16 mouse cellular contexts compared by ENCODE assay signal in the genomic region with DNA sequence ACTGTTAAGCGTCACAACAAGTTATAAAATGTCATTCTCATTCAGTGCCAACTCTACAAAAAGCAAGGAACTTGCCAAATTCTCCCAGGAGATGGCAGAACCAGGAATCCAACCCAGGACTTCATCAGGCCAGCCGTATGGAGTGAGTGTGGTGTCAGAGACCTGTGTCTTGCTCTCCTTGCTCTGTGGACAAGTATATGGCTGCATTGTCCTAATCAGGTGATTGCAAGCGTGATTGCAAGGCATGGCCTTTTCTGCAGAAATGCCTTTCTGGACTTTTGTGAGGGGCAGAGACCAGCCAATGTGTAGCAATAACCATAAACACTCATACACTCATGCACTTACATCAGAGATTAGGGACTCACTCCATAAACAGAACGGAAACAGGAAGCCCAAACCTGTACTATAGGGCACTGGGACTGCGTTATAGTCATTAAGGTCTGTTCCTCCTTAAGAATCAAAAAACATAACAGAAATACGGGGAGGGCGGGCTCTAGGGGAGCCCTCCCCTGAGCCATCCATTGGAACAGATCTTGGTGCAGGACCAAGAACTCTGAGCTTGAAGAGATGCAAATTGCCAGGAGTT. TPM values are rescaled to one million over a fixed set of nuclear protein-coding genes. Genes with fewer than 3 reads are reported as not detected.
A peak's percentile ranks its signal among the peaks of the same experiment; 100 is the strongest.
DNase-seq lines count a peak whose midpoint lies in the region; ATAC-seq and TF ChIP-seq lines count a peak whose summit lies in the region.
"Had no signal": no experiment of that assay in that cellular context is flagged by ENCODE, and none has a peak within 500 bp of the region (broad histone marks: within the 10 kb centered on the region; RNA-seq: fewer than 3 reads in every experiment).

No protein-coding gene starts in this region.

- H3K4me2 ChIP-seq in lung, embryonic 16.5 days (ENCODE audit: low read depth, low read length) = no peak overlapping the region
- 0 out of 2 replicates have a peak overlapping the region, but pooled peaks have one; percentile 23 for H3K4me2 ChIP-seq in liver, embryonic 13.5 days
- H3K4me2 ChIP-seq: limb, embryonic 13.5 days; neural tube, embryonic 13.5 days had no signal

- H3K27me3 ChIP-seq in lung, embryonic 16.5 days (ENCODE audit: control insufficient read depth, insufficient read depth, low read depth, low read length) = no peaks in the 10 kb centered on the region
- no peaks in the 10 kb centered on the region for H3K27me3 ChIP-seq in liver, embryonic 13.5 days
- H3K27me3 ChIP-seq in small intestine, adult 2 months (ENCODE audit: control insufficient read depth, insufficient read depth, low read length) = no peaks in the 10 kb centered on the region
- H3K27me3 ChIP-seq: limb, embryonic 13.5 days; neural tube, embryonic 13.5 days had no signal

- TF ChIP-seq POLR2A in small intestine, adult 2 months (IDR thresholded peaks at IDR 0.05; ENCODE audit: low read depth, low read length) = no peak

- H3K36me3 ChIP-seq in lung, embryonic 16.5 days (ENCODE audit: control insufficient read depth, insufficient read depth, low read length) = no peaks in the 10 kb centered on the region
- no peaks in the 10 kb centered on the region for H3K36me3 ChIP-seq in liver, embryonic 13.5 days
- no peaks in the 10 kb centered on the region for H3K36me3 ChIP-seq in small intestine, adult 2 months (ENCODE audit: control insufficient read depth, insufficient read depth, low read length)
- H3K36me3 ChIP-seq: limb, embryonic 13.5 days; neural tube, embryonic 13.5 days had no signal

- ATAC-seq in lung, embryonic 16.5 days (ENCODE audit: low read depth) = no peak
- 0 out of 2 replicates have a peak, but pooled peaks have one; percentile 13 for ATAC-seq in common myeloid progenitor, adult 5-6 weeks (replicated peaks; ENCODE audit: low read depth, poor library complexity, severe bottlenecking)
- no peak for ATAC-seq in liver, embryonic 13.5 days (ENCODE audit: low read depth)
- ATAC-seq: hindbrain, embryonic 16.5 days had no signal

- H3K4me3 ChIP-seq in lung, embryonic 16.5 days (ENCODE audit: low read length) = no peak overlapping the region
- no peak overlapping the region for H3K4me3 ChIP-seq in liver, embryonic 13.5 days (replicated peaks)
- no peak overlapping the region for H3K4me3 ChIP-seq in small intestine, adult 2 months (ENCODE audit: low read depth, low read length)
- H3K4me3 ChIP-seq: limb, embryonic 13.5 days; neural tube, embryonic 13.5 days had no signal

- TF ChIP-seq CTCF in small intestine, adult 2 months (IDR thresholded peaks at IDR 0.05; ENCODE audit: extremely low read depth, insufficient read length, insufficient replicate concordance, low read depth, low read length) = no peak

- peaks cover 33% of the 10 kb centered on the region for H3K4me1 ChIP-seq in lung, embryonic 16.5 days (replicated peaks; ENCODE audit: control insufficient read depth, insufficient read depth, low read length)
- H3K4me1 ChIP-seq in liver, embryonic 13.5 days (replicated peaks) = peaks cover 72% of the 10 kb centered on the region
- peaks cover 52% of the 10 kb centered on the region for H3K4me1 ChIP-seq in small intestine, adult 2 months (ENCODE audit: control insufficient read depth, insufficient read depth, insufficient read length, low read length)

- 69% methylated on average over 7 of the region's 7 CpGs for WGBS in lung, embryonic 16.5 days
- 46% methylated on average over 7 of the region's 7 CpGs for WGBS in liver, embryonic 13.5 days (ENCODE audit: insufficient replicate concordance)
- WGBS in small intestine, adult 2 months = 24% methylated on average over 7 of the region's 7 CpGs

- H3K27ac ChIP-seq in lung, embryonic 16.5 days (ENCODE audit: low read length) = peak overlapping the region; percentile 36
- peak overlapping the region; percentile 73 for H3K27ac ChIP-seq in liver, embryonic 13.5 days
- H3K27ac ChIP-seq in small intestine, adult 2 months (ENCODE audit: insufficient read depth, low read depth, low read length) = peak overlapping the region; percentile 98
- H3K27ac ChIP-seq: limb, embryonic 13.5 days; neural tube, embryonic 13.5 days had no signal

- DNase-seq in lung, postnatal 4 days = no peak
- DNase-seq in liver, embryonic 13.5 days = no peak
- no peak for DNase-seq in ovary, adult 18-20 months (ENCODE audit: low spot score)
- no peak for DNase-seq in thymus, postnatal 4 days
- DNase-seq: cerebellum, adult 9-11 months had no signal

- H3K9me3 ChIP-seq in lung, embryonic 16.5 days (ENCODE audit: control insufficient read depth, low read length) = no peaks in the 10 kb centered on the region
- no peaks in the 10 kb centered on the region for H3K9me3 ChIP-seq in liver, embryonic 13.5 days (replicated peaks)
- H3K9me3 ChIP-seq: limb, embryonic 13.5 days; neural tube, embryonic 13.5 days had no signal

- no peak overlapping the region for H3K9ac ChIP-seq in lung, embryonic 16.5 days (ENCODE audit: low read length)
- H3K9ac ChIP-seq in liver, embryonic 13.5 days = no peak overlapping the region
- H3K9ac ChIP-seq: limb, embryonic 13.5 days; neural tube, embryonic 13.5 days had no signal

RNA-seq across cellular contexts. Expression of a gene that starts 7.5 kb away (rescaled TPM):
- 1,668 and 1,763 TPM in 2 replicates for polyA plus RNA-seq in lung, embryonic 16.5 days (2015; fragmentation: Nextera tagmentation; extraction: Ambion mirVana)
- total RNA-seq in common myeloid progenitor, adult 5-6 weeks (2017) = 434 and 497 TPM in 2 replicates
- 1,268 and 1,277 TPM in 2 replicates for polyA plus RNA-seq in liver, embryonic 13.5 days (2015; fragmentation: Nextera tagmentation; extraction: Ambion mirVana)
- 766 and 1,649 TPM in 2 replicates for polyA plus RNA-seq in small intestine, adult 2 months (2012; rRNA removed)

RNA-seq across cellular contexts. Expression of a gene that starts 27.2 kb away (rescaled TPM):
- polyA plus RNA-seq in lung, embryonic 16.5 days (2015; fragmentation: Nextera tagmentation; extraction: Ambion mirVana) = 0.14 and 0.67 TPM in 2 replicates
- total RNA-seq in common myeloid progenitor, adult 5-6 weeks (2017) = not detected in 2 replicates
- 0.19 and 0.55 TPM in 2 replicates for polyA plus RNA-seq in liver, embryonic 13.5 days (2015; fragmentation: Nextera tagmentation; extraction: Ambion mirVana)
- polyA plus RNA-seq in small intestine, adult 2 months (2012; rRNA removed) = not detected in 2 replicates
- total RNA-seq: adrenal gland, adult 18-20 months; heart, postnatal 25 days; left cerebral cortex, adult 18-20 months; midbrain, postnatal 0 days had no signal
- polyA plus RNA-seq: embryonic facial prominence, embryonic 11.5 days; limb, embryonic 13.5 days; neural tube, embryonic 13.5 days had no signal

RNA-seq across cellular contexts. Expression of a gene that starts 37.9 kb away (rescaled TPM):
- polyA plus RNA-seq in lung, embryonic 16.5 days (2015; fragmentation: Nextera tagmentation; extraction: Ambion mirVana) = 40.6 and 41.7 TPM in 2 replicates
- total RNA-seq in common myeloid progenitor, adult 5-6 weeks (2017) = 86.1 and 96.2 TPM in 2 replicates
- polyA plus RNA-seq in liver, embryonic 13.5 days (2015; fragmentation: Nextera tagmentation; extraction: Ambion mirVana) = 42.2 and 53.1 TPM in 2 replicates
- 3.1 and 5.9 TPM in 2 replicates for polyA plus RNA-seq in small intestine, adult 2 months (2012; rRNA removed)

RNA-seq across cellular contexts. Expression of a gene that starts 37.9 kb away (rescaled TPM):
- polyA plus RNA-seq in lung, embryonic 16.5 days (2015; fragmentation: Nextera tagmentation; extraction: Ambion mirVana) = 21.4 and 23.5 TPM in 2 replicates
- total RNA-seq in common myeloid progenitor, adult 5-6 weeks (2017) = 32.3 and 33.0 TPM in 2 replicates
- polyA plus RNA-seq in liver, embryonic 13.5 days (2015; fragmentation: Nextera tagmentation; extraction: Ambion mirVana) = 5.8 and 8.2 TPM in 2 replicates
- polyA plus RNA-seq in small intestine, adult 2 months (2012; rRNA removed) = 14.4 and 22.7 TPM in 2 replicates

Comparison
In these comparisons a context has a peak if more than half of its experiments do, and no peak if none do; other contexts are left out.
1. H3K27ac ChIP-seq: peak in every context shown above with its lines; median percentile 98 in small intestine, adult 2 months; 73 in liver, embryonic 13.5 days; 36 in lung, embryonic 16.5 days.